Mouse (Mus musculus) bone marrow, adult 2 months (tissue): ENCODE results near the gene Rgsl1. TPM values are rescaled to one million over a fixed set of nuclear protein-coding genes. Genes with fewer than 3 reads are reported as not detected.
"Not testable (repeated sequence)": the region's sequence is repeated elsewhere in the genome, so short reads cannot be mapped to it uniquely, and the experiment has no call there.

ENCODE experiments used
- H3K27ac ChIP-seq: fragments of 200-500 bp; 2 replicates; pipeline ENCODE4 v1.5.1; 2012; ENCODE audit warnings: low read depth, mild to moderate bottlenecking, control low read depth, inconsistent platforms, low read length; ENCODE audit not compliant: control insufficient read depth, poor library complexity, insufficient read depth
- H3K4me1 ChIP-seq: fragments of 200-500 bp; 2 replicates; pipeline ENCODE4 v1.6.1; 2011; ENCODE audit warnings: low read length; ENCODE audit not compliant: control insufficient read depth, insufficient read depth
- H3K4me3 ChIP-seq: fragments of 200-500 bp; replicated peaks from 2 replicates; pipeline ENCODE3; 2011; ENCODE audit warnings: mild to moderate bottlenecking, low read depth, low read length, control low read depth; ENCODE audit not compliant: control insufficient read depth
- CTCF ChIP-seq: fragments of 200-500 bp; IDR thresholded peaks from 2 replicates; pipeline ENCODE4 v1.5.1; 2011; ENCODE audit warnings: low read length, control low read depth; ENCODE audit not compliant: control insufficient read depth, insufficient read depth
- POLR2A ChIP-seq: fragments of 200-500 bp; IDR thresholded peaks from 2 replicates; pipeline ENCODE4 v1.6.1; 2011; ENCODE audit warnings: low read depth, mild to moderate bottlenecking, control low read depth, low read length, borderline replicate concordance; ENCODE audit not compliant: control insufficient read depth
- WGBS: fragments of 180-500 bp; shearing (Covaris S2); methylation state at CpG from one replicate; pipeline ENCODE4 v1.1.7; 2018; 5-methylcytosine and 5-hydroxymethylcytosine counted together
- polyA plus RNA-seq: library from polyadenylated mRNA; stranded (reverse); fragments of >200 nt; gene quantifications from 2 replicates; pipeline ENCODE4 v1.2.4, GENCODE M21; 2011; ENCODE audit warnings: low replicate concordance; ENCODE audit not compliant: missing spikeins, insufficient read depth, insufficient read length

The Rgsl1 gene
- not detected in 2 replicates for polyA plus RNA-seq

GRCm38 (mm10) chr1:153844042-153844441 is at the start of gene Rgsl1:
Gene Rgsl1, minus strand, starts transcription at chr1:153844142.
- 94% methylated on average over 8 of the region's 8 CpGs for WGBS
- H3K4me1 ChIP-seq = no peaks in the 10 kb centered on the region; the same call in 1 of the 2 replicates

GRCm38 (mm10) chr1:153891442-153891841 is 47.5 kb upstream of the Rgsl1 start, which contains the start of gene Teddm1a:
Gene Teddm1a, plus strand, starts transcription at chr1:153891742.
- TF ChIP-seq CTCF = no peak
- TF ChIP-seq POLR2A = no peak
- WGBS = 4% methylated on average over 4 of the region's 4 CpGs
- no peak within 1 kb of the TSS for H3K27ac ChIP-seq
- no peak within 1 kb of the TSS for H3K4me3 ChIP-seq
- H3K4me1 ChIP-seq = no peaks in the 10 kb centered on the region

More at GRCm38 (mm10) chr1:153844042-153844441, at the start of gene Rgsl1:
- TF ChIP-seq CTCF (no peak), POLR2A (no peak)
- no peak within 1 kb of the TSS for H3K27ac ChIP-seq
- H3K4me3 ChIP-seq = no peak within 1 kb of the TSS

- Histone ChIP-seq H3K4me3 (no peak overlapping the region), H3K27ac (no peak overlapping the region), H3K4me1 (no peaks in the 10 kb centered on the region)
- TF ChIP-seq POLR2A (no peak), CTCF (no peak)
- 93% methylated on average over 10 of the region's 10 CpGs for WGBS
Measured at GRCm38 (mm10) chr1:153890121-153890520, 46.2 kb upstream of the Rgsl1 start.

- Histone ChIP-seq H3K4me1 (no peaks in the 10 kb centered on the region), H3K27ac (no peak overlapping the region), H3K4me3 (no peak overlapping the region)
- WGBS = 81% methylated on average over 17 of the region's 17 CpGs
- TF ChIP-seq POLR2A = no peak
- TF ChIP-seq CTCF = no peak
Measured at GRCm38 (mm10) chr1:153886024-153886633, 42.2 kb upstream of the Rgsl1 start.

- H3K4me1 ChIP-seq, H3K4me3 ChIP-seq, H3K27ac ChIP-seq: not testable (repeated sequence)
- 91% methylated on average over 17 of the region's 17 CpGs for WGBS
Measured at GRCm38 (mm10) chr1:153880391-153880790, 36.4 kb upstream of the Rgsl1 start.

- no peak within 1 kb of the TSS for H3K27ac ChIP-seq
- TF ChIP-seq POLR2A = no peak
- TF ChIP-seq CTCF = no peak
- no peak within 1 kb of the TSS for H3K4me3 ChIP-seq
- no peaks in the 10 kb centered on the region for H3K4me1 ChIP-seq
- 79% methylated on average over 6 of the region's 6 CpGs for WGBS
Measured at GRCm38 (mm10) chr1:153874045-153874444, 30.1 kb upstream of the Rgsl1 start, which contains the start of gene Teddm1b. Gene Teddm1b, plus strand, starts transcription at chr1:153874345.

GRCm38 (mm10) chr1:153855946-153856345 is 12.0 kb upstream of the Rgsl1 start:
- no peak overlapping the region for H3K4me3 ChIP-seq
- WGBS = 77% methylated on average over 8 of the region's 8 CpGs
- no peaks in the 10 kb centered on the region for H3K4me1 ChIP-seq
- TF ChIP-seq POLR2A (no peak), CTCF (no peak)
- no peak overlapping the region for H3K27ac ChIP-seq

- not testable (repeated sequence) for H3K4me1 ChIP-seq, H3K4me3 ChIP-seq, H3K27ac ChIP-seq
- WGBS = 38% methylated on average over 7 of the region's 7 CpGs
Measured at GRCm38 (mm10) chr1:153852696-153853095, 8.8 kb upstream of the Rgsl1 start.

GRCm38 (mm10) chr1:153846867-153847266 is 2.9 kb upstream of the Rgsl1 start:
- H3K27ac ChIP-seq = no peak overlapping the region
- WGBS = 17% methylated on average over 6 of the region's 6 CpGs
- H3K4me1 ChIP-seq = no peaks in the 10 kb centered on the region; the same call in 1 of the 2 replicates
- no peak overlapping the region for H3K4me3 ChIP-seq
- TF ChIP-seq POLR2A = no peak
- TF ChIP-seq CTCF = no peak
